Mouse (Mus musculus): ENCODE measurements around the gene Rsph3b.
"Not testable (repeated sequence)": the region's sequence is repeated elsewhere in the genome, so short reads cannot be mapped to it uniquely, and the experiment has no call there.

- not testable (repeated sequence) for TF ChIP-seq USF1 (IDR thresholded peaks at IDR 0.05; ENCODE audit: low read depth, low read length); GATA1 (IDR thresholded peaks at IDR 0.05; ENCODE audit: low read depth, low read length); JUND (IDR thresholded peaks at IDR 0.05; ENCODE audit: low read depth, low read length); ELF1 (IDR thresholded peaks at IDR 0.05; ENCODE audit: low read depth, low read length); POLR2A (IDR thresholded peaks at IDR 0.05; ENCODE audit: control insufficient read depth in 1 of 2, insufficient read depth in 1 of 2, low read depth in 1 of 2, low read length in 2 of 2, poor library complexity in 1 of 2); ZKSCAN1 (IDR thresholded peaks at IDR 0.05; ENCODE audit: low read depth, low read length); SIN3A (IDR thresholded peaks at IDR 0.05; ENCODE audit: low read length); EP300 (IDR thresholded peaks at IDR 0.05; ENCODE audit: low read depth in 1 of 2, low read length in 2 of 2)
Observed at GRCm38 (mm10) chr17:6959543-6960259, 11.2 kb upstream of the Rsph3b start.
